8 mouse cellular contexts compared by ENCODE assay signal in genomic region chr4:155148910-155149698, GRCm38 (mm10).
DNase-seq lines count a peak whose midpoint lies in the region; ATAC-seq and TF ChIP-seq lines count a peak whose summit lies in the region.

No protein-coding gene starts in this region.

- 0 out of 2 replicates have a peak, but pooled peaks have one; percentile 22 for TF ChIP-seq EP300 in heart, adult 2 months (IDR thresholded peaks at IDR 0.05; ENCODE audit: insufficient read depth, low read depth, low read length)

- intact Hi-C loops in heart, adult 2 months (cut with DNase I): no loop called here

- peak; percentile 83 for DNase-seq in liver, adult 2 months (ENCODE audit: extremely low read depth, low read depth, low spot score)
- no peak for DNase-seq in liver
- DNase-seq in heart, adult 2 months: peak; percentile 73 to 85
- peak; percentile 92 for DNase-seq in kidney, postnatal 14 days
- DNase-seq in skeletal muscle tissue, adult 2 months (ENCODE audit: low read depth, low spot score): peak; percentile 94
- no peak for DNase-seq in left cerebral cortex, adult 8-10 months (ENCODE audit: low spot score in 2 of 2)

- H3K9ac ChIP-seq in liver, adult 2 months (ENCODE audit: low read depth, low read length): 0 out of 2 replicates have a peak overlapping the region, but pooled peaks have one; percentile 1
- no peak overlapping the region for H3K9ac ChIP-seq in heart, adult 2 months (ENCODE audit: low read depth, low read length)

- H3K4me1 ChIP-seq in liver, adult 2 months (ENCODE audit: control insufficient read depth, insufficient read depth, low read length): peaks cover 10% of the 10 kb centered on the region
- H3K4me1 ChIP-seq in heart, adult 2 months (ENCODE audit: control insufficient read depth, insufficient read depth, low read length): peaks cover 26% of the 10 kb centered on the region

- H3K27ac ChIP-seq in liver, adult 2 months (replicated peaks; ENCODE audit: insufficient read depth, low read depth, low read length): 0 out of 2 replicates have a peak overlapping the region, but pooled peaks have one; percentile 6
- peak overlapping the region; percentile 92 for H3K27ac ChIP-seq in heart, adult 2 months

- 29% methylated on average over 8 of the region's 8 CpGs for WGBS in liver, adult 2 months
- 40% methylated on average over 8 of the region's 8 CpGs for WGBS in heart, adult 2 months

- H3K36me3 ChIP-seq in liver, adult 2 months (ENCODE audit: control insufficient read depth, insufficient read depth, low read length): no peaks in the 10 kb centered on the region
- no peaks in the 10 kb centered on the region for H3K36me3 ChIP-seq in heart, adult 2 months (ENCODE audit: control insufficient read depth, insufficient read depth, low read length)

- no peaks in the 10 kb centered on the region for H3K79me2 ChIP-seq in liver, adult 2 months (ENCODE audit: control insufficient read depth, insufficient read depth, low read length)
- no peaks in the 10 kb centered on the region for H3K79me2 ChIP-seq in heart, adult 2 months (replicated peaks; ENCODE audit: control insufficient read depth, insufficient read depth, low read length)

- ATAC-seq in monocyte, adult 5-6 weeks (replicated peaks; ENCODE audit: insufficient number of reproducible peaks, low FRiP score, low TSS enrichment, poor library complexity, severe bottlenecking): no peak
- no peak for ATAC-seq in CD4-positive, CD25-positive, alpha-beta regulatory T cell, adult 4 months

- no peak for TF ChIP-seq CTCF in liver, adult 2 months (IDR thresholded peaks at IDR 0.05; ENCODE audit: low read depth, low read length)
- no peak for TF ChIP-seq CTCF in heart, adult 2 months (IDR thresholded peaks at IDR 0.05)

- TF ChIP-seq POLR2A in liver, adult 2 months (IDR thresholded peaks at IDR 0.05; ENCODE audit: extremely low read depth, insufficient read depth, low read length): no peak
- TF ChIP-seq POLR2A in heart, adult 2 months (IDR thresholded peaks at IDR 0.05; ENCODE audit: insufficient read depth, low read depth, low read length): no peak

- no peaks in the 10 kb centered on the region for H3K27me3 ChIP-seq in liver, adult 2 months (ENCODE audit: control insufficient read depth, insufficient read depth, low read length)
- no peaks in the 10 kb centered on the region for H3K27me3 ChIP-seq in heart, adult 2 months (ENCODE audit: control insufficient read depth, insufficient read depth, low read length)

- H3K4me3 ChIP-seq in liver, adult 2 months (ENCODE audit: insufficient read depth, low read depth, low read length): no peak overlapping the region
- H3K4me3 ChIP-seq in heart, adult 2 months: no peak overlapping the region

Comparison
In these comparisons a context has a peak if more than half of its experiments do, and no peak if none do; other contexts are left out.
1. DNase-seq: peak in liver, adult 2 months (single experiment), heart, adult 2 months (2 of 2), kidney, postnatal 14 days (single experiment) and skeletal muscle tissue, adult 2 months (single experiment); none in liver (single experiment) and left cerebral cortex, adult 8-10 months (0 of 2).